Mouse (Mus musculus) adrenal gland, postnatal 4 days (tissue): Measurements from ENCODE around the gene Gm3415. TPM values are rescaled to one million over a fixed set of nuclear protein-coding genes. Genes with fewer than 3 reads are reported as not detected.
"Not testable (repeated sequence)": the region's sequence is repeated elsewhere in the genome, so short reads cannot be mapped to it uniquely, and the experiment has no call there.

Experiments used
- DNase-seq, 2 experiments: peaks; one replicate each; pipeline ENCODE4 v3.0.0; 2021 to 2022; ENCODE audit warnings: low spot score in 2 of 2, mixed read lengths in 2 of 2
- long read RNA-seq, 2 experiments: library from polyadenylated mRNA; stranded (forward); transcript quantifications; one replicate each; pipeline ENCODE4 v2.0.0; 2021
- total RNA-seq, 2 experiments: library from RNA; stranded (reverse); gene quantifications; 2 replicates each; pipeline ENCODE4 v1.2.3; 2021

Gene Gm3415
- total RNA-seq, result not detected
- long read RNA-seq, experiment 1, result 0 reads
- long read RNA-seq, experiment 2, result 0 reads

DNA sequence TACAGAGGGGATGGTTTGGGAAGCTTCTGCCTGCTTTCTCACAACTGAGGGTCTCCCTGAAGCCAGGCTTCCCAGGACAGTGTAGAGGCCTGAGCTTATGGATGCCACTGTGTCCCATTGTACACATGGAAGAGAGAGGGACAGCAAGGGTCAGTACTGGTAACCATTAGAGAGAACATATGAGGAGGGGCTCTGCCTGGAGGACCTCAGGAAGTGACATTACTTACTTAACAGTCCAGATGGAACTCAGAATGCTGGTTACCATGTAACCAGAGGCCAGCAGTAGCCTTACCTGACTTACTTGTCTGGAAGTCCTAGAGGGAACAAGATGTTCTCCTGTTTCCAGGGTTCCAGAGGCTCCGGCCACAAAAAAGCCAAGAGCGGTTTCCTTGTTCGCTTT is at the start of gene Gm3415:
Gene Gm3415 (plus strand): TSS at position 301 of the 400 bp plus-strand sequence.
- DNase-seq, result not testable (repeated sequence)

DNA sequence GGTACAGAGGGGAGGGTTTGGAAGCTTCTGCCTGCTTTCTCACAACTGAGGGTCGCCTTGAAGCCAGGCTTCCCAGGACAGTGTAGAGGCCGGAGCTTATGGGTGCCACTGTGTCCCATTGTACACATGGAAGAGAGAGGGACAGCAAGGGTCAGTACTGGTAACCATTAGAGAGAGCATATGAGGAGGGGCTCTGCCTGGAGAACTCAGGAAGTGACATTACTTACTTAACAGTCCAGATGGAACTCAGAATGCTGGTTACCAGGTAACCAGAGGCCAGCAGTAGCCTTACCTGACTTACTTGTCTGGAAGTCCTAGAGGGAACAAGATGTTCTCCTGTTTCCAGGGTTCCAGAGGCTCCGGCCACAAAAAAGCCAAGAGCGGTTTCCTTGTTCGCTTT is 42.1 kb upstream of the Gm3415 start, which contains the start of gene Gm3402:
Gene Gm3402 (plus strand): TSS at position 301 of the 400 bp plus-strand sequence.
- DNase-seq, result not testable (repeated sequence)

DNA sequence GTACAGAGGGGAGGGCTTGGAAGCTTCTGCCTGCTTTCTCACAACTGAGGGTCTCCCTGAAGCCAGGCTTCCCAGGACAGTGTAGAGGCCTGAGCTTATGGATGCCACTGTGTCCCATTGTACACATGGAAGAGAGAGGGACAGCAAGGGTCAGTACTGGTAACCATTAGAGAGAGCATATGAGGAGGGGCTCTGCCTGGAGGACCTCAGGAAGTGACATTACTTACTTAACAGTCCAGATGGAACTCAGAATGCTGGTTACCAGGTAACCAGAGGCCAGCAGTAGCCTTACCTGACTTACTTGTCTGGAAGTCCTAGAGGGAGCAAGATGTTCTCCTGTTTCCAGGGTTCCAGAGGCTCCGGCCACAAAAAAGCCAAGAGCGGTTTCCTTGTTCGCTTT is 30.4 kb upstream of the Gm3415 start, which contains the start of gene Gm3404:
Gene Gm3404 (plus strand): TSS at position 301 of the 400 bp plus-strand sequence.
- not testable (repeated sequence) for DNase-seq

DNA sequence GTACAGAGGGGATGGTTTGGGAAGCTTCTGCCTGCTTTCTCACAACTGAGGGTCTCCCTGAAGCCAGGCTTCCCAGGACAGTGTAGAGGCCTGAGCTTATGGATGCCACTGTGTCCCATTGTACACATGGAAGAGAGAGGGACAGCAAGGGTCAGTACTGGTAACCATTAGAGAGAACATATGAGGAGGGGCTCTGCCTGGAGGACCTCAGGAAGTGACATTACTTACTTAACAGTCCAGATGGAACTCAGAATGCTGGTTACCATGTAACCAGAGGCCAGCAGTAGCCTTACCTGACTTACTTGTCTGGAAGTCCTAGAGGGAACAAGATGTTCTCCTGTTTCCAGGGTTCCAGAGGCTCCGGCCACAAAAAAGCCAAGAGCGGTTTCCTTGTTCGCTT is 18.6 kb upstream of the Gm3415 start, which contains the start of gene Gm3409:
Gene Gm3409 (plus strand): TSS at position 301 of the 400 bp plus-strand sequence.
- DNase-seq, result not testable (repeated sequence)

DNA sequence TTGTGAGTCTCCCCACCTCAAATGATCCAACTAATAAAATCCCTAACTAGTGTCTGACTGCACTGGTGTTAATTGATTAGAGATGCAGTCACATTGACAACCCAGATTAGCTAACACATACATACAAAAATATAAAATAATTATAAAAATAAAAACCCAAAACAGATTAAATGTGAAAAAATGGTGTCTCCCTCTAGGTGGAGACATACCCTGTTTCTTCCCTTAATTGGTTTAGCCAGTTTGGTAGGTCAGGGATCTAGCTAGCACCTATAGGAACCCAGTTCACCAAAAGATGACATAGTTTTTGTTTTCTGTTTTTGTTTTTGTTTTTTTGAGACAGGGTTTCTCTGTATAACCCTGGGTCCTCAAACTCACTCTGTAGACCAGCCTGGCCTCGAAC is 8.3 kb downstream of the Gm3415 start:
- no peak for DNase-seq

DNA sequence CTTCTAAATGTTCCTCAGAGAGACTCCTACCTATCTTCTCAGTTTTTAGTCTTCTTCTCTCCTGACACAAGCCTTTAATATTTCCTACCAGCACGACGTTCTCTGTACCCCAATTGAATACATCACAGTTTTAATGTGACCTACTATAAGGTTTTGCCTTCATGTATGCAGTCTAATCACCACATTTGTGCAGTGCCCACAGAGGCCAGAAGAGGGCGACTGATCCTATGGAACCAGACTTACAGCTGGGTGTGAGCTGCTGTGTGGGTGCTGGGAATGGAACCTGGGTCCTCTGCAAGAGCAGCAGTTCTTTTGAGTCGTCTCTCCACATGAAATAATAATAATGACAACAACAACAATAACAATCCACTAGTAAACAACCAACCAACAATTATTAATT is 11.1 kb downstream of the Gm3415 start:
- DNase-seq, result no peak

DNA sequence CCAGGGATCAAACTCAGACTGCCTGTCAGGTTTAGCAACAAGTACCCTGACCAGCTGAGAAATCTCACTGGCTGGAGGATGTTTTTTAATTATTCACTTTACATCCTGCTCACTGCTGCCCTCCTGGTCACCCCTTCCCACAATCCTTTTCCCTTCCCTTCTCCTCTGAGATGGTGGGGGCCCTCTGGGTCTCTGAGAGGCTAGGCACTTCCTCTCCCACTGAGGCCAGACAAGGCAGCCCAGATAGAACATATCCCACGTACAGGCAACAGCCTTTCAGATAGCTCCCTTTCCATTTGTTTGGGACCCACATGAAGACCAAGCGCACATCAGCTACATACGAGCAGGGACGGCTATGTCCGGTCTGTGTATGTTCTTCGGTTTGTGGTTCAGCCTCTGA is 14.2 kb downstream of the Gm3415 start:
- not testable (repeated sequence) for DNase-seq

DNA sequence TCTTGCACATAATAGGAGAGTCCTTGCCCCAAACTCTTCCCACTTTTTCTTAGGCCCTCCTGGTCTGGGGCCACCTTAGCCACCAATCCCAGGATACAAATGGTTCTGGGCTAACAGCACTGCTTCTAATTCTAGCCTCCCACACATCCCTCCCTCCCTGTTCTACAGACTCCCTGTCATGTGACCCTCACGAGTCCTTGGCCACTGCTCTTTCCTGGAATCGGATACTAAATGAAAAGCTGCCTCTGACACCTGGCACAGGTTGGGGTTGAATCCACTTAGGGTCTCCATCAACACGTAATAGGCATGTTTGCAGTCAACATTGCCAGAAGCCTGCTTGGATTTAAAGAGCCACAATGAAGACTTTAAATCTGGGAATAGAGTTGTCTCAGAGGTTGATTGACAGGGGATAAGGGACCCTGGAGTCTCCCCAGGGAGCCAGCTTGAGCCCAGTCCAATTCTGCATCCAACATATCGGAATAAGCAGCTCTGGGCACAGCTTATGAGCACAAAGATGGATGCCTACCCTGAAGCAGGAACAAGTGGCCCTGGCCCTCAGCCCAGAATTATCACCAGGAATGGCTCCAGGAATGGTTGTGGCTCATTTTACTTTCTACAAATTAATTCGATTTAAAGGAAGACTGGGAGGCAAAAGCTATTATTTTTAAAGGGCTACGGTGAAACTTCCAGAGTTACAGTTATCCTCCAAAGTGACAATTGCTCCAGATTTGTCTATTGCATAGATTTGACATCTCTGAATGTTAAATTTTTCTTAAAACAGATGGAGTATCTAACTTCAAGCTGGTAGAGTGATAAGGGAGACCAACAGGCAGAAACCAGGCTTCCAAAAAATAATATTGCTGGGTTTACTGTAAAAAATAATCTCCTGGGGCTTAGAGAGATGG is 16.1 kb downstream of the Gm3415 start:
- DNase-seq, result not testable (repeated sequence)

DNA sequence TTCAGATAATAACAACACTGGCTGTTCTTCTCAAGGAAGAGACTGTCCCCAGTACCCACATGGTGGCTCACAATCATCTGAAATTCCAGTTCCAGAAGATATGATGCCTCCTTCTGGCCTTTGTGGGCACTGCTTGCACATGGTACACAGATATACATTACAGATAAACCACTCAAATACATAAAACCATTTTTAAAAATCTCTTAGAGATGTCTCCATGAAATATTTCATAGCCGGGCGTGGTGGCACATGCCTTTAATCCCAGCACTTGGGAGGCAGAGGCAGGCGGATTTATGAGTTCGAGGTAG is 16.8 kb downstream of the Gm3415 start:
- not testable (repeated sequence) for DNase-seq

DNA sequence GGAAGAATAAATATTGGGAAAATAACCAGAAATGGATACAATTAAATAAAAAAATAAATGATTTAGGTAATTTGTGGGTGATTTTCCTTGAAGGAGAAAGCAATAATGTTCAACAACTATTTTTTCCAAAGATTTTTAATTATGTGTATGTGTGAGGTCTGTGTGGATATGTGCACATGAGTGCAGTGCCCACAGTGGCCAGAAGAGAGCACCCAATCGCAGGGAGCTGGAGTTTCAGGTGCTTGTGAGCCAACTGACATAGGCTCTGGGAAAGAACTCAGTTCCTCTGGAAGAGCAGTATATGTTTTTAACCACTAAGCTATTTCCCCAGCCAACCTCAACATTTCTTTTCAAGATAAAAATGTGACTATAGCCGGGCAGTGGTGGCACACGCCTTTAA is 20.7 kb downstream of the Gm3415 start:
- DNase-seq, result no peak

DNA sequence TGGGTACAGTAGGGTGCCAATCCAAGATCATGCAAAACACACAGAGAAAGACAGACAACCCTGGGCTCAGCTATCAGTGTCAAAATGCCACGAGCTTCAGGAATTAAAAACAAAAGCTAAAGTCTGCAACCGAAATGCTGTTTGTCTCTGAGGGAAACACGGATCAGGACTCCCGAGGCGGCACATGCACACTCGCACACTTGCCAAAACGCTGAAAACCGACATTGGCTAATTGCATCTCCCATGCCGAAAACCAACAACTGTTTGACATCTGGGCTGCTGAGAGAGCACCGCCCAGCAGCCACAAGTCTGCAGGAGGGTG is 28.2 kb downstream of the Gm3415 start:
- no peak for DNase-seq

DNA sequence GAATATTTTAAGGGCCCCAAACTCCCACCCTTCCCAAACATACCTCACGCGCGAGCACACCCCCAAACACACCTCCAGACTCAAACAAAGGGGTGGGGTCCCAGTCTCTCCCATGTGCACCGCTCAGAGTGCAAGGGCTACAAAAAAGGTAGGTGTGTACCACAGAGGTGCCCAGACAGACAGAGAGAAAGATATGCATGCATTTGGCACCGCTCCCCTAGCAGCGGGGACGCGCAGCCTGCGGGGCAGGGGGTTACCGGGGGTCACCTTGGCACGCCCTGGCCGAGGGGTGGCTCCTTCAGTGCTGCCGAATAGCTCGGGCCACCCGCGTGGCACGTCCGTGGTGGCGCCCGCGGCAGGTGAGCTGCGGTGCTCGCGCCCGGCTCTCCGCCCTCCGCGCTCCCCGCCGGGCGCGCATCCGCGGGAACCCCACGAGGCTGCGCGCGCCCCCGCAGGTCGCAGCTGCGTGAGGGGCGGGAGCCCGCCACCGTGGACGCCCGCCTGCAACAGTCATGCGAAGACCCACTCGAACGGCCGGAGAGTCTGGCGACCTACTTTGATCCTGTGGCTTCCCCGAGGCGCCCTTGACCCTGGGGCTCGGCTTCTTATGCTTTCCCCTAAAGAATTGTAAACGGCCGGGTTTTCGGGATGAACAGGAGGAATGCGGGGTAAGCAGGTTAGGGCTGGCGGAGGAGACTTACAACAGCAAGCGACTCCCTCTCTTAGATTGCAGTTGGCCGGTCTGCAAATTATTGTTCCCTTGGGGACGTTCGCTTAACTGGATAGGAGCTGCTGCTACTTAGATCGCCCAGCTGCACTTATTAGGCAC is 28.8 kb downstream of the Gm3415 start, which contains the start of gene Gpr12:
Gene Gpr12 (minus strand): TSS at position 762 of the 829 bp plus-strand sequence.
- no peak for DNase-seq

DNA sequence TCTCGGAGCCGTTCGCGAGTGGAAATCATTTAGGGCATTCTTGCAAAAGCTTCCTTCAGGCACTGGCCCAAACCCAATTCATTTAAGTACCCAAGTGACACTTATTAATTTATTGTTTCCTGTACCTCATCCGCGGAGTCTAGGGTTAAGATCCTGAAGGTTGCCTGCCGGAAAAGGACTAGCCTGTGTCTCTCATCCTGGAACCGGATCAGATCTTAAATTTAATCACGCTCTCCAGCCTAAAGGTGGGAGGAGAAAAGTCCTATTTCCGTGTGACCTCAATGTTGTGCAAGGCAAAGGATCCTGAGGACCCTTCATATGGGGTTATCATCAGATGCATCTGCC is 29.3 kb downstream of the Gm3415 start:
- DNase-seq, result no peak

DNA sequence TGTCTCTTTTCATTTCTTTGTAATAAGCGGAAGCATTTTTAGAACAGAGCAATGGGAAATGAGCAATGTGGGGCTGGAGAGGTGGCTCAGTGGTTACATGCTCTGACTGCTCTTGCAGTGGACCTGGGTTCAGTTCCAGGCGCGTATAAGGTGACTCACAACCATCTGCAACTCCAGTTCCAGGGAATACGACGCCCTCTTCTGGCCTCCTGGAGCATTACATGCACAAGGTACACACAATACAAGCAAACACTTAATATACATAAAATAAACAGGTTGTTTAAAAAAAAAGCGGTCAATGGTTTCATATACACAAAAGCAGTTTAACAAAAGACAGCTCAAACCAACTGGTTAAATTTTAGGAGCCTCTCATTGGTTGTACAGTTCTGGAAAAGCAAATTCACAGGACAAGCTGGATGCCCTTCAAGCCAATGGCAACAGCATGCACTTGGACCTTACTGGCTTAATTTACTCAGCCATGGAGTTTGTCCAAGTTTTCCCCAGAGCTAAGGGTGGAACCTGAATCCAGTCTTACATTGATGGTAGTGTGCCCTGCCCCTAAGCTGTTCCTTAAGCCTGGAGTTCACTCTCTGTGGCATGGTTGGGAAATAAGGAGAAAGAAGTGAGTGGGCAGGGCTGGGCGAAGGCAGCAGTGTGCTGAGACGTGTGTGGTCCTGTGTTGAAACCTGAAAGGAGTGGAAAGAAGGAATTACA is 30.6 kb downstream of the Gm3415 start:
- DNase-seq, result no peak

DNA sequence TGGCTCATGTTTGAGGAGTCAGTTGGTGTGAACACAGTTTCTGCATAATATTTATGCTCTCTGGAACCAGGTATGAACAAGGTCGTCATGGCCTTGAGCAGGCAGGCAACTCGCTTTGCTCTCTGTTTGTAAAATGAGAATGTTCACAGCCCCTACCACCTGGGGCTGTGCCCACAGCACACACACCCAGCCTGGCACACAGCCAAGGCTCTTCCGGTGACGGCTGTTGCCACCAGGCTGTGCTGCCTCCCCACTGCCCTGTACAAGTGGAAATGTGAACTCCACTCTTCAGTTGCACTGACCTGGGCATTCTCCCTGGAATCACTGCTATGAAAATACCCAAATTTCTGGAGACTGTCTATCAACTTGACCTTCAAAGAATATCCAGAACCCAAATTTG is 35.1 kb downstream of the Gm3415 start:
- DNase-seq, result no peak

DNA sequence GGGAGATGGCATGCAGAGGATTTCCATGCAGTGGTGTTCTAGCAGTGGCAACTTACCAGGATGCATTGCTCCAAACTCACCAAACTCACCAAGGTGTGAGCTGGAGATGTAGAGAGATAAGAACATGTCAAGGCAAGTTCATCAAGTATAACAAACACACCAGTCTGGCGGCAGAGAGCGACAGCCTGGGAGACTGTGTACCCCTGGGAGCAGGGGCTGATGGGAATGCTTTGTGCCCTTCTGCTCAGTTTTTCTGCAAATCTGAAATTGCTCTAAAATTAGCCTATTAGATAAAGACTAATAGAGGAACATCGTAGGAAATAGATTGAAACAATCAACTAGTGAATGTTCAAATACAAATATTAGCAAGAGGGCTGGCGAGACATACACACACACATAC is 35.7 kb downstream of the Gm3415 start:
- no peak for DNase-seq

DNA sequence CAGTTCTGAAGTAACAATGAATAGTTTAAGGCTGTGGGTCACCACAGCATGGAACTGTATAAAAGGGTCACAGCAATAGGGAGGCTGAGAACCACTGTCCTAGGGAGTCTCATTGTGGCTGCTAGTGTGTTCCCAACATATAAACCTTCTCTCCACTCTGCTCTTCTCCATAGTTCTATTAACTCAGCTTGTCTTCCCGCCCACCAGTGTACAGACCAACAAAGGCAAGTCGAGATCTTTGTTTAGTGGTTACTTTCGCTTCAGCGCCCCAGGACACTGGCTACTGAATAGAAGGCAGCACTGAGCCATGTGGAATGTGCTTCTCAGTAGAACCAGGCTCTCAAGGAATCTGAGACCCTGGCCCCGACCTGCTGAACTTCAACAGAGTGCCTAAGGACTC is 36.6 kb downstream of the Gm3415 start:
- DNase-seq, result no peak

DNA sequence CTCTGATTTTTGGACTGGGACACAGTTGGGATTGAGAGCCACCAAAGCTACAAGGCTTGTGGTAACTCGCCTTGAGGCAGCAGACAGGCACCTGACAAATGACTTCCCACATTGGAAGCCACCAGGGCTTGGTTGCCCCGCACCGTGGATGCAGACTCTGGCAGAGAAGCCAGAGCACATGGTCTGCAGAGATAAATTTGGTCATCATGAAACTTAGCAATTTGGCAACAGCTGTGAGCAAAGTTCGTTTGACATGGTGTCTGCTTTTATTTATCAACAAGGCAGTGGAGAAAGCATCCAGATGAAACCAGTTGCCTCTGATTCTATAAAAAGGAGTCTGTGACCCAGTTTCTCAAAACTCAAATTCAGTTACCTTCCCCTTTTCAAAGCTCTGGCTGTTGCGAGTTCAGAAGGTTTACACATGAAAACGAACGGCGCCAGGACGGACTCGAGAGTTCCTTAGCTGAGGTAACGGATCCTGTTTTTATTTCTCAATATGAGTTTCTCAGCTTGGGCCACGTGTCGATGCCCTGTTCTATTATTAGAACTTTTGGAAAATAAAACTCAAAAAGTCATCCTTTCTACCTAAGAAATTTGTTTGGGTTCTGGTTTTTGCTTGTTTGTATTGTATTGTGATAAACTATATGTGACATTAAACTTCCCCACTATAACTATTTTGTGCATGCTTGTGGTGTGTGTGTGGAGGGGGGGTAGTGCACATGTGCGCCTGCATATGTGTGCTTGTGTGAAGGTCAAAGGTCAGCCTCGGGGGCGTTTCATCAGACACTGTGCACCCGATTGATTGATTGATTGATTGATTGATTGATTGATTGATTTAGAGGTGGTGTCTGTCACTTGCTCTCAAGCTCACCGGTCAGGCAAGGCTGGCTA is 40.9 kb downstream of the Gm3415 start:
- no peak for DNase-seq

DNA sequence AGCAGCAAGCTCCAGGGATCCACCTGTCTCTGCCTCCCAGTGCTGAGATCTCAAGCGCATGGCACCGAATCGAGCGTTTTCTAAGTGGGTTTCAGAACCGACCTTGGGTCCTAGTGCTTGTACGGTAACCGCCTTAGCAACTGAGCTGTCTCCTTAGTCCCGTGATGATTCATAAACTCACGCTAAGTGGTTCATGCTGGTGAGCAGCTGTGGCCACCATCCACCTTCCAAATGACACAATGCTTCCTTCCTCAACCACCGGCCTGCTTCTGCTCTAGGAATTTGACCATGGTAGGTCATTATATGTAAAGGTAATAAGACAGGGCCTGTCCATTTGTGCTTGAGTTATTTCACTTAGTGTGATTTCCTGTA is 41.6 kb downstream of the Gm3415 start:
- DNase-seq, result no peak
